Mouse (Mus musculus) heart, adult 2 months (tissue): Measurements from ENCODE around the gene Coq5. TPM values are rescaled to one million over a fixed set of nuclear protein-coding genes. Genes with fewer than 3 reads are reported as not detected.
A peak's percentile ranks its signal among the peaks of the same experiment; 100 is the strongest.

Experiments used
- DNase-seq, 2 experiments: peaks; one replicate each; pipeline ENCODE4 v3.0.0; 2021
- H3K27ac ChIP-seq: fragments of 200-600 bp; 2 replicates; pipeline ENCODE4 v1.8.1; 2022
- H3K27me3 ChIP-seq: fragments of 200-500 bp; 2 replicates; pipeline ENCODE4 v1.6.1; 2012; ENCODE audit warnings: mild to moderate bottlenecking, low read length, inconsistent platforms, mixed read lengths; ENCODE audit not compliant: control insufficient read depth, insufficient read depth
- H3K36me3 ChIP-seq: fragments of 200-500 bp; 2 replicates; pipeline ENCODE4 v1.6.1; 2012; ENCODE audit warnings: low read length, inconsistent platforms; ENCODE audit not compliant: control insufficient read depth, insufficient read depth
- H3K4me1 ChIP-seq: fragments of 200-500 bp; 2 replicates; pipeline ENCODE4 v1.6.1; 2011; ENCODE audit warnings: low read length; ENCODE audit not compliant: control insufficient read depth, insufficient read depth
- H3K4me3 ChIP-seq: fragments of 200-600 bp; 2 replicates; pipeline ENCODE4 v1.8.1; 2022
- H3K79me2 ChIP-seq: fragments of 200-500 bp; replicated peaks from 2 replicates; pipeline ENCODE4 v1.6.1; 2012; ENCODE audit warnings: mild to moderate bottlenecking, inconsistent platforms, low read length, moderate library complexity, mixed read lengths; ENCODE audit not compliant: control insufficient read depth, insufficient read depth
- H3K9ac ChIP-seq: fragments of 200-500 bp; 2 replicates; pipeline ENCODE4 v1.6.1; 2012; ENCODE audit warnings: low read depth, mild to moderate bottlenecking, control low read depth, inconsistent platforms, low read length, mixed read lengths
- CTCF ChIP-seq: fragments of 200-600 bp; IDR thresholded peaks from 2 replicates; pipeline ENCODE4 v1.8.1; 2022; ENCODE audit warnings: antibody characterized with exemption, mild to moderate bottlenecking, moderate library complexity
- EP300 ChIP-seq: fragments of 200-500 bp; IDR thresholded peaks from 2 replicates; pipeline ENCODE4 v1.6.1; 2011; ENCODE audit warnings: low read depth, low read length, control low read depth; ENCODE audit not compliant: insufficient read depth
- POLR2A ChIP-seq: fragments of 200-500 bp; IDR thresholded peaks from 2 replicates; pipeline ENCODE4 v1.6.1; 2011; ENCODE audit warnings: mild to moderate bottlenecking, low read depth, low read length, control low read depth; ENCODE audit not compliant: insufficient read depth
- WGBS: fragments of 180-500 bp; shearing (Covaris S2); methylation state at CpG from one replicate; pipeline ENCODE4 v1.1.7; 2018; 5-methylcytosine and 5-hydroxymethylcytosine counted together
- intact Hi-C: fragments of 180-260 bp; cut with DNase I; formaldehyde crosslinking; loops from one replicate; pipeline ENCODE4 v1.15.1; 2025
- polyA plus RNA-seq: library from polyadenylated mRNA; depleted of rRNA; stranded (reverse); fragments of >200 nt; gene quantifications from 2 replicates; pipeline ENCODE4 v1.2.3, GENCODE M21; 2012; rRNA removed
- total RNA-seq, 2 experiments: library from RNA; stranded (reverse); gene quantifications; 2 replicates each; pipeline ENCODE4 v1.2.3; 2021

Coq5 gene
- total and polyA plus RNA-seq, 3 experiments: 57.1 to 146 (median 140) TPM

DNA sequence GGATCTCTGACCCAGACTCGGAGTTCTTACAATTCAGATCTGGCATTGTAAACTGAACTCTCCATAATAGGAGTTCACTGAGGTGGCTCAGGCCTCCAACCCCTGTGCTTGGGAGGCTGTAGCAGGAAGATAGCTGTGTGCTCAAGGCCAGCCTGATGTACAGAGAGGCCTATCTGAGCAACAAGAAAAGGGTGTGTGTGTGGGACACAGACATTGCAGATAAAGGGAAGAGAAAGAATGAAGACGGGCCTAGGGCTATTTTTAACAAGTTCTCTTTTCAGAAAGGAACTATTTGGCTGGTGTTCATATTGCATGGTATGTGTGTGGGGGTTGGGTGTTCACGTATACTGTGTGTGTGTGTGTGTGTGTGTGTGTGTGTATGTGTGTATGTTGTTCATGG is 54.2 kb downstream of the Coq5 start:
- intact Hi-C loops: no loop called here
- Histone ChIP-seq H3K4me1 (no peaks in the 10 kb centered on the region; the same call in 1 of the 2 replicates), H3K27ac (no peak overlapping the region; the same call in 1 of the 2 replicates), H3K9ac (no peak overlapping the region), H3K36me3 (peaks cover 6% of the 10 kb centered on the region), H3K79me2 (no peaks in the 10 kb centered on the region), H3K27me3 (no peaks in the 10 kb centered on the region), H3K4me3 (no peak overlapping the region)
- DNase-seq: no peak
- TF ChIP-seq EP300: no peak
- TF ChIP-seq POLR2A: no peak
- TF ChIP-seq CTCF: no peak
- 40% methylated on average over 3 of the region's 3 CpGs for WGBS

DNA sequence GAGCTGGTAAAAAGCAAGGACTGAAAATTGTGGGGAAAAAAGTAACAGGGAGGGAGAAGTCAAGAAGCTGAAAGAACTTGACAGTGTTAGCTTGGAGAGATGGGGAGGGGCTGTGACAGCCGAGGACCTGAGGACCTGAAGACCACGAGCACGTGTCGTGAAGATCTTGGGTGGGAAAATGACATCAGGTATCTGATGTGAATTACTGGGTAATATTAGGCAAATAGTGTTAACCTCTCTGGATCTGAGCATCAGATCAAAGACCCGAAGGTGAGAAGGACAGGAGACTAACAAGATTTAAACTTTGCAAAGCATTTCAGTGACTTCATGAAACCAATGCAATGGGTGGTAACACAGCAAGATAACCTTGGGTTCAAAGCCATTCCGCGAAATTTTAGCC is 60.5 kb downstream of the Coq5 start:
- Histone ChIP-seq H3K4me3 (peak overlapping the region; percentile 72), H3K79me2 (no peaks in the 10 kb centered on the region), H3K4me1 (peaks cover 3% of the 10 kb centered on the region), H3K9ac (peak overlapping the region; percentile 24), H3K27ac (no peak overlapping the region), H3K27me3 (no peaks in the 10 kb centered on the region), H3K36me3 (peaks cover 4% of the 10 kb centered on the region; the same call in 1 of the 2 replicates)
- intact Hi-C loops: loop anchor here (1.0 to 10.0 kb wide), 4 partner anchors 13 to 215 kb away; partner anchors contain the start of genes Rplp0 and Srsf9
- DNase-seq: no peak
- no peak for TF ChIP-seq CTCF
- TF ChIP-seq EP300: no peak
- 16% methylated on average over 7 of the region's 7 CpGs for WGBS

DNA sequence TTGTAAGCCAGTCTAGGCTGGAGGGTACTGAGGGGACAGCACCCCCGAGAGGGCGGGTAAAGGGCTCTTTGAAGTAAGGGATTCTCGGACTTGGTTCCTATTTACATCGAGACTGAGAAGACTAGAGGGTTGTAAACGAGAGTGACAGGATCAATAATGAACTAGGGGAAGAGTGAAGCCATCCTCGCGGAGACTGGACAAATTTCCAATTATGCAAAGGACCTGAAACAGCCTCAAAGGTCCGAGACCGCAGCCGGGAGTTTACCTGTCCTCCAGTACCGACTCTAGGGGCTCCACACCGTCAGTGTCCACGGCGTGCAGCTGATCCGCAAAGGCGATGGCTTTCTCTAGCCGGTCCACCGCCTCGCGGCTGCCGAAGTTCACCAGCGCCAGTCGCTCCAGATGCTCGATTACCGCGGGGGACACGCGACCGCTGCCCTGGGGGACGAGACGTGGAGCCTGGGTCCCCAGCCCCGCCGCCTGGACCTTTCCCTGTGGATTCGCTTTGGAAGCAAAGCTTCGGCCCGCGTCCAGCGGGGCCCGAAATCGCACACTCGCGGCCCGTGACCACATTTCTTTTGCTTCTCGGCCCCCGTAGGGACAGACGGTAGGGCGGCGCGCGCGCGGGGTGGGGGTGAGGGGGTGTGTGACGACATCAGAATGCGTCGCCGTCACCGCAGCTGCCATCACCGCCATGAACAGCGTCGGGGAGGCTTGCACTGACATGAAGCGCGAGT is 61.3 kb downstream of the Coq5 start, which contains the start of the genes Gatc and Triap1:
Gene Gatc, minus strand, starts transcription at position 602 of the 737 bp plus-strand sequence.
Gene Triap1, plus strand, starts transcription at position 649 of the 737 bp plus-strand sequence.
- no peak for TF ChIP-seq CTCF
- peak; percentile 84 for TF ChIP-seq POLR2A
- DNase-seq: peak; percentile 91 to 93
- Histone ChIP-seq H3K9ac (peak within 1 kb of the TSS; percentile 91), H3K79me2 (no peaks in the 10 kb centered on the region), H3K36me3 (0 out of 2 replicates have a peak, but pooled peaks cover 4% of the 10 kb centered on the region), H3K4me3 (peak within 1 kb of the TSS; percentile 72), H3K27ac (peak within 1 kb of the TSS; percentile 89), H3K27me3 (no peaks in the 10 kb centered on the region), H3K4me1 (peaks cover 3% of the 10 kb centered on the region)
- under 1% methylated on average over 62 of the region's 62 CpGs for WGBS
- intact Hi-C loops: loop anchor here (1.0 to 10.0 kb wide), 4 partner anchors 13 to 216 kb away; partner anchors contain the start of genes Rplp0 and Srsf9

DNA sequence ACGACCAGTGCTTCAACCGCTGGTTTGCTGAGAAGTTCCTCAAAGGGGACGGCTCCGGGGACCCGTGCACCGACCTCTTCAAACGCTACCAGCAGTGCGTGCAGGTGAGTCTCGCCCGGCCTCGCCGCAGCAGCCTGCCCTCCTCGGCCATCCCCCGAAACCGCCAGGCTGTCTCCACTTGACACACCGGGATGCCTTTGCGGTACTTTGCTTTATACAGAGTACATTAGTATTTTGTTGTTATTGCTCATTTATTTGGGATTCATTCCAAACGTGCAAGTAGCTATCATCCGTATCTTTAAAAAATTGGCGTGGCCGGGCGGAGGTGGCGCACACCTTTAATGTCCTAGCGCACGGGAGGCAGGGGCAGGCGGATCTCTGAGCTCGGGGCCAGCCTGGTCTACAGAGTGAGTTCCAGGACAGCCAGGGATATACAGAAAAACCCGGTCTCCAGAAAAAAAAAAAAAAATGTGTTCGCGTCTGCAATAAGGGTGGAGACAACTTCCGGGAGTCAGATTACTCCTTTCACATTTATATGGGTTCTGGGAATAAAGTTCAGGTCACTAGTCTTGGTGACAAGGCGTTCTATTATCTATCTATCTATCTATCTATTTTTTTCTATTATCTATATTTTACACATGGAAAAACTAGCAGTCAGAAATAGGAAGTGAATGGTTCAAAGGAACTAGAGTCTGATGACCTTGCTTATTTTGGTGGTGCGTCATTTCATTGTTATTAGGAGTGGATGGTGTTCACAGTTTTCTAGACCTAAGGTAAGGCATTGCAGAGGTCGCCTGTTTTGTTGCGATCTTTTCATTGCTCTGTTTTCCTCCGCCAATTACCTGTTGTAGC is 62.1 kb downstream of the Coq5 start:
- H3K4me1 ChIP-seq: peaks cover 3% of the 10 kb centered on the region
- peak overlapping the region; percentile 91 for H3K9ac ChIP-seq
- peak overlapping the region; percentile 72 for H3K4me3 ChIP-seq
- DNase-seq: no peak
- WGBS: 8% methylated on average over 36 of the region's 36 CpGs
- no peak for TF ChIP-seq EP300
- TF ChIP-seq POLR2A: no peak
- no peak for TF ChIP-seq CTCF
- H3K36me3 ChIP-seq: 0 out of 2 replicates have a peak, but pooled peaks cover 4% of the 10 kb centered on the region
- H3K27ac ChIP-seq: peak overlapping the region; percentile 89
- no peaks in the 10 kb centered on the region for H3K79me2 ChIP-seq
- intact Hi-C loops: loop anchor here (5.0 to 10.0 kb wide), 3 partner anchors 59 to 217 kb away; partner anchors contain the start of gene Rplp0
- no peaks in the 10 kb centered on the region for H3K27me3 ChIP-seq

Other genes starting within 250 kb of the Coq5 start
- not detected for gene Gm10401, start 181.4 kb upstream of the Coq5 start, total RNA-seq
- gene Gm10401, start 181.4 kb upstream of the Coq5 start, polyA plus RNA-seq: not detected in 2 replicates
- gene Acads, start 160.3 kb upstream of the Coq5 start, total RNA-seq: 100 to 1,000 TPM; 199 to 228 TPM
- gene Acads, start 160.3 kb upstream of the Coq5 start, polyA plus RNA-seq: 256 and 333 TPM in 2 replicates
- gene Unc119b, start 144.7 kb upstream of the Coq5 start, total RNA-seq: 10 to 100 TPM; 15.8 to 22.0 TPM
- gene Unc119b, start 144.7 kb upstream of the Coq5 start, polyA plus RNA-seq: 18.4 and 27.8 TPM in 2 replicates
- 10 to 100 TPM; 74.6 to 80.6 TPM for gene Mlec, start 121.5 kb upstream of the Coq5 start, total RNA-seq
- gene Mlec, start 121.5 kb upstream of the Coq5 start, polyA plus RNA-seq: 40.4 and 75.4 TPM in 2 replicates
- gene Cabp1, start 85.3 kb upstream of the Coq5 start, total RNA-seq: 1 to 10 TPM; 2.3 to 3.9 TPM
- gene Cabp1, start 85.3 kb upstream of the Coq5 start, polyA plus RNA-seq: 6.0 and 13.2 TPM in 2 replicates
- 10 to 100 TPM; 32.2 to 38.1 TPM for gene Pop5, start 43.8 kb upstream of the Coq5 start, total RNA-seq
- 36.2 and 43.8 TPM in 2 replicates for gene Pop5, start 43.8 kb upstream of the Coq5 start, polyA plus RNA-seq
- 100 to 1,000 TPM; 391 to 397 TPM for gene Rnf10, start 6.8 kb upstream of the Coq5 start, total RNA-seq
- 175 and 205 TPM in 2 replicates for gene Rnf10, start 6.8 kb upstream of the Coq5 start, polyA plus RNA-seq
- gene Dynll1, start 21.3 kb downstream of the Coq5 start, total RNA-seq: 10 to 100 TPM; 65.1 to 85.6 TPM
- 65.2 and 83.8 TPM in 2 replicates for gene Dynll1, start 21.3 kb downstream of the Coq5 start, polyA plus RNA-seq
- 10 to 100 TPM; 14.9 to 16.1 TPM for gene Srsf9, start 47.5 kb downstream of the Coq5 start, total RNA-seq
- gene Srsf9, start 47.5 kb downstream of the Coq5 start, polyA plus RNA-seq: 11.8 and 15.3 TPM in 2 replicates
- 10 to 100 TPM; 18.1 to 19.8 TPM for gene Gatc, start 61.5 kb downstream of the Coq5 start, total RNA-seq
- gene Gatc, start 61.5 kb downstream of the Coq5 start, polyA plus RNA-seq: 18.2 and 19.9 TPM in 2 replicates
- gene Triap1, start 61.6 kb downstream of the Coq5 start, total RNA-seq: 10 to 100 TPM; 21.8 to 24.3 TPM
- 13.9 and 20.0 TPM in 2 replicates for gene Triap1, start 61.6 kb downstream of the Coq5 start, polyA plus RNA-seq
- gene Cox6a1, start 69.3 kb downstream of the Coq5 start, total RNA-seq: 100 to 1,000 TPM; 232 to 256 TPM
- gene Cox6a1, start 69.3 kb downstream of the Coq5 start, polyA plus RNA-seq: 546 and 797 TPM in 2 replicates
- under 1 TPM; 0.55 to 0.99 TPM for gene Msi1, start 149.9 kb downstream of the Coq5 start, total RNA-seq
- 0.61 and 0.64 TPM in 2 replicates for gene Msi1, start 149.9 kb downstream of the Coq5 start, polyA plus RNA-seq
- gene Pla2g1b, start 186.6 kb downstream of the Coq5 start, total RNA-seq: not detected
- gene Pla2g1b, start 186.6 kb downstream of the Coq5 start, polyA plus RNA-seq: not detected in 2 replicates
- 10 to 100 TPM; 15.3 to 18.8 TPM for gene Sirt4, start 205.1 kb downstream of the Coq5 start, total RNA-seq
- 25.1 and 31.3 TPM in 2 replicates for gene Sirt4, start 205.1 kb downstream of the Coq5 start, polyA plus RNA-seq
- 10 to 100 TPM; 35.9 to 37.1 TPM for gene Pxn, start 227.0 kb downstream of the Coq5 start, total RNA-seq
- gene Pxn, start 227.0 kb downstream of the Coq5 start, polyA plus RNA-seq: 51.9 and 56.5 TPM in 2 replicates